Comparison of ENCODE assay signal across 18 mouse cellular contexts in genomic region chr11:11954606-11955005, GRCm38 (mm10). TPM values are rescaled to one million over a fixed set of nuclear protein-coding genes. Genes with fewer than 3 reads are reported as not detected.
A peak's percentile ranks its signal among the peaks of the same experiment; 100 is the strongest.
DNase-seq lines count a peak whose midpoint lies in the region; ATAC-seq lines count a peak whose summit lies in the region.
"Had no signal": no experiment of that assay in that cellular context is flagged by ENCODE, and none has a peak within 500 bp of the region (broad histone marks: within the 10 kb centered on the region; RNA-seq: fewer than 3 reads in every experiment).

No protein-coding gene starts in this region.

- H3K4me3 ChIP-seq in heart, embryonic 15.5 days = no peak overlapping the region
- H3K4me3 ChIP-seq in embryonic facial prominence, embryonic 10.5 days = no peak overlapping the region
- no peak overlapping the region for H3K4me3 ChIP-seq in embryonic facial prominence, embryonic 13.5 days
- no peak overlapping the region for H3K4me3 ChIP-seq in limb, embryonic 13.5 days
- H3K4me3 ChIP-seq in forebrain, embryonic 15.5 days = no peak overlapping the region
- H3K4me3 ChIP-seq: kidney, embryonic 15.5 days; liver, embryonic 12.5 days; midbrain, embryonic 12.5 days had no signal

- WGBS in heart, embryonic 15.5 days = 88% methylated on average over 6 of the region's 6 CpGs
- whole genome bisulfite sequencing in embryonic facial prominence, embryonic 10.5 days = 86% methylated on average over 6 of the region's 6 CpGs
- WGBS in embryonic facial prominence, embryonic 13.5 days = 87% methylated on average over 6 of the region's 6 CpGs
- WGBS in limb, embryonic 13.5 days = 90% methylated on average over 6 of the region's 6 CpGs
- WGBS in forebrain, embryonic 15.5 days = 87% methylated on average over 6 of the region's 6 CpGs

- intact Hi-C loops in heart, postnatal 14 days (cut with DNase I) = no loop called here

- no peak for ATAC-seq in heart, embryonic 15.5 days (replicated peaks; ENCODE audit: insufficient number of reproducible peaks, insufficient read depth, low FRiP score, low read depth)
- no peak for ATAC-seq in embryonic facial prominence, embryonic 13.5 days (ENCODE audit: insufficient number of reproducible peaks, insufficient read depth, low FRiP score, low TSS enrichment, low read depth)
- no peak for ATAC-seq in limb, embryonic 13.5 days (ENCODE audit: low FRiP score, low read depth)
- no peak for ATAC-seq in frontal cortex, adult (ENCODE audit: low TSS enrichment)
- no peak for ATAC-seq in forebrain, embryonic 15.5 days (replicated peaks)
- ATAC-seq: CD4-positive, CD25-positive, alpha-beta regulatory T cell, adult 4 months; hindbrain, postnatal 0 days; liver, embryonic 12.5 days had no signal

- H3K9me3 ChIP-seq in heart, embryonic 15.5 days (replicated peaks) = no peaks in the 10 kb centered on the region
- no peaks in the 10 kb centered on the region for H3K9me3 ChIP-seq in embryonic facial prominence, embryonic 10.5 days
- H3K9me3 ChIP-seq in embryonic facial prominence, embryonic 13.5 days = no peaks in the 10 kb centered on the region
- H3K9me3 ChIP-seq in limb, embryonic 13.5 days = no peaks in the 10 kb centered on the region
- no peaks in the 10 kb centered on the region for H3K9me3 ChIP-seq in forebrain, embryonic 15.5 days
- H3K9me3 ChIP-seq: kidney, embryonic 15.5 days; liver, embryonic 12.5 days; midbrain, embryonic 12.5 days had no signal

- peaks cover 65% of the 10 kb centered on the region for H3K4me1 ChIP-seq in heart, embryonic 15.5 days (replicated peaks)
- H3K4me1 ChIP-seq in embryonic facial prominence, embryonic 10.5 days = peaks cover 39% of the 10 kb centered on the region
- peaks cover 67% of the 10 kb centered on the region for H3K4me1 ChIP-seq in embryonic facial prominence, embryonic 13.5 days
- H3K4me1 ChIP-seq in limb, embryonic 13.5 days = peaks cover 77% of the 10 kb centered on the region
- no peaks in the 10 kb centered on the region for H3K4me1 ChIP-seq in forebrain, embryonic 15.5 days

- H3K27ac ChIP-seq in heart, embryonic 15.5 days = peak overlapping the region; percentile 97
- H3K27ac ChIP-seq in embryonic facial prominence, embryonic 10.5 days (replicated peaks) = peak overlapping the region; percentile 48
- peak overlapping the region; percentile 95 for H3K27ac ChIP-seq in embryonic facial prominence, embryonic 13.5 days
- H3K27ac ChIP-seq in limb, embryonic 13.5 days = peak overlapping the region; percentile 96
- H3K27ac ChIP-seq in forebrain, embryonic 15.5 days (replicated peaks) = no peak overlapping the region
- H3K27ac ChIP-seq: hindbrain, postnatal 0 days; liver, embryonic 12.5 days; macrophage; midbrain, embryonic 12.5 days had no signal

- H3K36me3 ChIP-seq in heart, embryonic 15.5 days = peaks cover 9% of the 10 kb centered on the region; the same call in 1 of the 2 replicates
- H3K36me3 ChIP-seq in embryonic facial prominence, embryonic 10.5 days (replicated peaks) = peaks cover 81% of the 10 kb centered on the region
- peaks cover 29% of the 10 kb centered on the region for H3K36me3 ChIP-seq in embryonic facial prominence, embryonic 13.5 days
- peaks cover 42% of the 10 kb centered on the region for H3K36me3 ChIP-seq in limb, embryonic 13.5 days
- H3K36me3 ChIP-seq in forebrain, embryonic 15.5 days = no peaks in the 10 kb centered on the region

- DNase-seq in heart, postnatal 14 days = no peak
- DNase-seq in embryonic facial prominence, embryonic 10.5 days (ENCODE audit: low spot score) = no peak
- DNase-seq: adrenal gland, postnatal 10 days; cerebellum, adult 8-10 months; gastrocnemius, postnatal 36 days; layer of hippocampus, postnatal 36 days; thymus, postnatal 25 days had no signal

- H3K9ac ChIP-seq in heart, embryonic 15.5 days = no peak overlapping the region
- peak overlapping the region; percentile 51; the same call in 1 of the 2 replicates for H3K9ac ChIP-seq in embryonic facial prominence, embryonic 13.5 days
- H3K9ac ChIP-seq in limb, embryonic 13.5 days = no peak overlapping the region
- H3K9ac ChIP-seq in forebrain, embryonic 15.5 days (replicated peaks) = no peak overlapping the region
- H3K9ac ChIP-seq: kidney, embryonic 15.5 days; liver, embryonic 12.5 days; midbrain, embryonic 12.5 days had no signal

- H3K4me2 ChIP-seq in heart, embryonic 15.5 days = no peak overlapping the region
- no peak overlapping the region for H3K4me2 ChIP-seq in embryonic facial prominence, embryonic 13.5 days
- no peak overlapping the region; the same call in 1 of the 2 replicates for H3K4me2 ChIP-seq in limb, embryonic 13.5 days (replicated peaks)
- H3K4me2 ChIP-seq in forebrain, embryonic 15.5 days (replicated peaks) = no peak overlapping the region
- H3K4me2 ChIP-seq: kidney, embryonic 15.5 days; liver, embryonic 12.5 days; midbrain, embryonic 12.5 days had no signal

- H3K27me3 ChIP-seq in heart, embryonic 15.5 days = no peaks in the 10 kb centered on the region
- no peaks in the 10 kb centered on the region for H3K27me3 ChIP-seq in embryonic facial prominence, embryonic 10.5 days (replicated peaks; ENCODE audit: low read depth, poor library complexity, severe bottlenecking)
- H3K27me3 ChIP-seq in embryonic facial prominence, embryonic 13.5 days = no peaks in the 10 kb centered on the region
- H3K27me3 ChIP-seq in limb, embryonic 13.5 days = no peaks in the 10 kb centered on the region
- H3K27me3 ChIP-seq in forebrain, embryonic 15.5 days = no peaks in the 10 kb centered on the region
- H3K27me3 ChIP-seq: kidney, embryonic 15.5 days; liver, embryonic 12.5 days; midbrain, embryonic 12.5 days had no signal

RNA-seq across cellular contexts. Expression of gene Ddc, which starts 56.7 kb away (rescaled TPM):
- 92.1 and 115 TPM in 2 replicates for polyA plus RNA-seq in heart, embryonic 15.5 days (2015; fragmentation: Nextera tagmentation; extraction: Ambion mirVana)
- 1 to 10 TPM; 3.1 to 5.8 TPM for total RNA-seq in heart, postnatal 14 days (2021)
- 6.9 and 8.8 TPM in 2 replicates for polyA plus RNA-seq in embryonic facial prominence, embryonic 10.5 days (2016; fragmentation: Nextera tagmentation; extraction: Ambion mirVana)
- polyA plus RNA-seq in embryonic facial prominence, embryonic 13.5 days (2015; fragmentation: Nextera tagmentation; extraction: Ambion mirVana) = 5.3 and 5.8 TPM in 2 replicates
- polyA plus RNA-seq in limb, embryonic 13.5 days (2015; fragmentation: Nextera tagmentation; extraction: Ambion mirVana) = 16.8 and 18.4 TPM in 2 replicates
- polyA plus RNA-seq in forebrain, embryonic 15.5 days (2015; fragmentation: Nextera tagmentation; extraction: Ambion mirVana) = 3.2 and 6.9 TPM in 2 replicates
- polyA plus RNA-seq: macrophage had no signal
